Mouse (Mus musculus) gastrocnemius, postnatal 10 days (tissue): ENCODE measurements around the gene Epb41. TPM values are rescaled to one million over a fixed set of nuclear protein-coding genes. Genes with fewer than 3 reads are reported as not detected.

Experiments
- DNase-seq: peaks from one replicate; pipeline ENCODE4 v3.0.0; 2021; ENCODE audit warnings: mixed read lengths
- microRNA-seq, 2 experiments: library from miRNA; unstranded; fragments of <30 nt; microRNA quantifications; one replicate each; pipeline ENCODE4 v1.2.0; 2021
- total RNA-seq, 2 experiments: library from RNA; stranded (reverse); gene quantifications; 2 replicates each; pipeline ENCODE4 v1.2.3; 2021

Gene Epb41
- total RNA-seq, 2 experiments from 2014 or later, result 51.7 to 54.5 TPM

GRCm38 (mm10) chr4:131888564-131888963 is 186.6 kb downstream of the Epb41 start:
- no peak for DNase-seq

DNA sequence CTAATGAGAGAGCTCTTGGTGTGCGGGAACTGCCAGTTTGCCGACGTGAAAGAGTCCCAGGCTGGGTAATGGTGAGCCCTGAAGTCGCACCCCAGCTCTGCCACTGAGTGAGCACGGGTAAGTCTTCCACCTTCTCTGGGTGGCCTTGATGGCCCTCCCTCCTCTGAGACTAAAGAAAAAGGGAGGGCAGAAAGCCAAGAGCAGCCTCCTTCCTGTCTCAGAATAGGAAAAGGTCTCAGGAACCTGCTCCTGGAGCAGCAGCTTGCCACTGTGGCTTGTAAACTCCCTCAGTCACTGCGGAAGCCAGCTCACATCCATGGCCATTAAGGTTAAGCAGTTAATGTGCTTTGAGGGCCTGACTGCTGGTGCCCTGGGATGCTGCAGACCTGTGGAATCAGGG is 189.7 kb downstream of the Epb41 start:
- no peak for DNase-seq

GRCm38 (mm10) chr4:131883571-131883970 is 191.6 kb downstream of the Epb41 start:
- no peak for DNase-seq

DNA sequence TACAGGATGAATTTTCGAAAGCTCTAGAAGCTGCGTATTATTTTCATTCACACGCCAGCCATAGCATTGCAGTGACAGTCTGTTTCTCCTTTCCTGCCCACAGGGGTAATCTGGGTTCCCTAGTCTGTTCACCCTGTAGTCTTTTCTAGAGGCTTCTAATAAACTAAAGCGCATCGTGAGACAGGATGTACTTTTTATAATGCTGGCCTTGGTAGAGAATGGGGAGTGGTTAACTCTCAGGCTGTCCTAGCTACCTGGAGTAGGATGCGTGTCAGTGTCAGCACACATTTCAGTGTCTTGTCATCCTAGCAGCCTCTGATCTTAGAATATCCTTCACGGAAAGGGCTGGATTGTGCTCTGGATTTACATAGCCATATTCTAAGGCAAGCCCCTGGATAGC is 193.8 kb downstream of the Epb41 start:
- DNase-seq, result no peak

GRCm38 (mm10) chr4:131879692-131880091 is 195.4 kb downstream of the Epb41 start:
- no peak for DNase-seq

DNA sequence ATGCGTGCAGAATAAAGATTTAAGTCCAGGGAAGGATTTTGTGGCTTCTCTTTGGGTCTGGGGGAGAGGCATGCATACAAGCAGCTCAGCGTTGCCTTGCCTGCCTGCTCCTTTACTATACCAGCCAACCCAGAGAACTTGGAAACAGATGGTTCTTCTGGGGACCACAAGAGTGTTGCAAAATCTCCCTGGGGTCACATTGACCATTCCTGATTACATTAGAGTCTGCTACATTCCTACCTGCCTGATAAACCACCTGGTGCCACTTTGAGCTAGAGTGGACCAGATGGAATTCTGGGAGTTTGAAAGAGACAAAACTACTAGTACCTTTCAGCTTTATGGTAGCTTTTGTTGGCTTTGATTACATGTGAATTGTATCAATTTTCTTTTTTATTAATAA is 198.3 kb downstream of the Epb41 start:
- DNase-seq, result no peak

DNA sequence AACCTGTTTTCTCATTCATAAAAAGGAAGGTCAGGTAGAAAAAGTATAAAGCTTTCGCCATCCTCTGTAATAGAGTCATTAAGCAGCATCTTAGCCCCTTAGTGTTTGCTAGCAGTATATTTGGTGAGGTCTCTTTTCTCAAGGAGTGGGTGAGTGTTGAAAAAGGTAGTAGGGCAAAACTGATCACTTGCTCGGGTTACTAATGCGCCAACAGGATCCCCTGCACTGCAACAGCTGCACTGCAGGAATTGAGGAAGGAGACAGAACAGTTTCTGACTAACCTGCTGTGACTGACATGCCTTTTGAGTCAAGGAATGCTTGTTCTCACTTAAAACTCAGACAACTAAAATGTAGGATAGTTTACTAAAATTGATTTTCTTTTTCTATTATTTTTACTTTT is 199.9 kb downstream of the Epb41 start:
- no peak for DNase-seq

DNA sequence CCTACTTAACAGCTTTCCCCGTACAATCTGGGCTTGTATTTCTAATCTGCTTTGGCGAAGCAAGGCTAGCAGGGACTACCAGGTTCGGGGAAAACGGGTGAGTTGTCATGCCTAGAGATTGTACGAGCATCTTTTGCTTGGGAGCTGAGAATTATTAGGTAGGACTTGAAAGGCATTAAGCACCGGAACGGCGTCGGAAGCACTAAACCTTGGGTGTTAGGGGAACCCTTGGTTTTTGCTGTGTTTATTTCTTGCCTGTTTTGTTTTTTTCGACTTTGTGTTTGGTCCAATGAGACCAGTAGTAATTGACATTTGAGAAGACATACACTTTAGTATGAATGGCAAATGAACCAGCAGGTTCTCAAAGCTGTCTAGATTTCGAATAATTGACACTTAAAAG is 200.6 kb downstream of the Epb41 start:
- DNase-seq, result no peak

GRCm38 (mm10) chr4:131874169-131874536 is 201.0 kb downstream of the Epb41 start:
- DNase-seq, result no peak

Small RNAs within 50 kb of the gene (microRNA-seq; reads per million reads assigned to microRNA genes)
- 0 reads per million in 2 experiments for gene Gm27445

Other genes starting within 250 kb of the Epb41 start
- 1 to 10 TPM; 1.3 to 1.8 TPM for gene Ptpru, start 237.0 kb downstream of the Epb41 start, total RNA-seq
- 10 to 100 TPM; 19.0 to 22.4 TPM for gene Mecr, start 231.9 kb downstream of the Epb41 start, total RNA-seq
- 10 to 100 TPM; 43.0 to 57.9 TPM for gene Srsf4, start 201.7 kb downstream of the Epb41 start, total RNA-seq
- 1 to 10 TPM; 6.3 to 7.1 TPM for gene Tmem200b, start 153.6 kb downstream of the Epb41 start, total RNA-seq
- gene Gm10300, start 624 bp downstream of the Epb41 start, total RNA-seq, result under 1 TPM in 1 of 2 experiments, not detected in 1; 0.18 TPM
- gene Oprd1, start 69.2 kb upstream of the Epb41 start, total RNA-seq, result not detected
- 10 to 100 TPM; 31.9 to 36.0 TPM for gene Ythdf2, start 137.0 kb upstream of the Epb41 start, total RNA-seq
- gene Gmeb1, start 186.3 kb upstream of the Epb41 start, total RNA-seq, result 10 to 100 TPM; 11.2 to 12.3 TPM
- 10 to 100 TPM; 22.9 to 25.7 TPM for gene Taf12, start 199.1 kb upstream of the Epb41 start, total RNA-seq
- under 1 TPM; 0.72 to 0.87 TPM for gene Rab42, start 228.1 kb upstream of the Epb41 start, total RNA-seq